Mouse (Mus musculus): ENCODE data around the gene Lamtor3. TPM values are rescaled to one million over a fixed set of nuclear protein-coding genes. Genes with fewer than 3 reads are reported as not detected.

Lamtor3 gene
- 73.6 TPM for polyA plus RNA-seq (2014; fragmentation: Illumina TruSeq; extraction: RNeasy Lipid Tissue Mini Kit (QIAGEN cat#74804); ENCODE audit: insufficient read depth, low read depth, low replicate concordance)

GRCm38 (mm10) chr3:137918172-137918931 is at the start of gene Lamtor3:
Gene Lamtor3, plus strand, starts transcription at chr3:137918506.

Other genes starting within 250 kb of the Lamtor3 start
- not detected for gene Gm21962, start 247.0 kb upstream of the Lamtor3 start, polyA plus RNA-seq (2014; fragmentation: Illumina TruSeq; extraction: RNeasy Lipid Tissue Mini Kit (QIAGEN cat#74804); ENCODE audit: insufficient read depth, low read depth, low replicate concordance)
- 257 TPM for gene H2afz, start 54.0 kb upstream of the Lamtor3 start, polyA plus RNA-seq (2014; fragmentation: Illumina TruSeq; extraction: RNeasy Lipid Tissue Mini Kit (QIAGEN cat#74804); ENCODE audit: insufficient read depth, low read depth, low replicate concordance)
- 4.3 TPM for gene Dnajb14, start 50.8 kb upstream of the Lamtor3 start, polyA plus RNA-seq (2014; fragmentation: Illumina TruSeq; extraction: RNeasy Lipid Tissue Mini Kit (QIAGEN cat#74804); ENCODE audit: insufficient read depth, low read depth, low replicate concordance)
- 7.6 TPM for gene Dapp1, start 63.0 kb downstream of the Lamtor3 start, polyA plus RNA-seq (2014; fragmentation: Illumina TruSeq; extraction: RNeasy Lipid Tissue Mini Kit (QIAGEN cat#74804); ENCODE audit: insufficient read depth, low read depth, low replicate concordance)
- gene 1110002E22Rik, start 146.5 kb downstream of the Lamtor3 start, polyA plus RNA-seq (2014; fragmentation: Illumina TruSeq; extraction: RNeasy Lipid Tissue Mini Kit (QIAGEN cat#74804); ENCODE audit: insufficient read depth, low read depth, low replicate concordance) = 0.15 TPM
- gene Gm5105, start 148.9 kb downstream of the Lamtor3 start, polyA plus RNA-seq (2014; fragmentation: Illumina TruSeq; extraction: RNeasy Lipid Tissue Mini Kit (QIAGEN cat#74804); ENCODE audit: insufficient read depth, low read depth, low replicate concordance) = not detected
- 2.6 TPM for gene Trmt10a, start 224.9 kb downstream of the Lamtor3 start, polyA plus RNA-seq (2014; fragmentation: Illumina TruSeq; extraction: RNeasy Lipid Tissue Mini Kit (QIAGEN cat#74804); ENCODE audit: insufficient read depth, low read depth, low replicate concordance)
- gene Mttp, start 226.5 kb downstream of the Lamtor3 start, polyA plus RNA-seq (2014; fragmentation: Illumina TruSeq; extraction: RNeasy Lipid Tissue Mini Kit (QIAGEN cat#74804); ENCODE audit: insufficient read depth, low read depth, low replicate concordance) = 0.94 TPM